Mouse (Mus musculus) intestine, postnatal 0 days (tissue): Measurements from ENCODE around the gene Cbarp. TPM values are rescaled to one million over a fixed set of nuclear protein-coding genes. Genes with fewer than 3 reads are reported as not detected.
A peak's percentile ranks its signal among the peaks of the same experiment; 100 is the strongest.

Experiments used
- ATAC-seq: fragments of 200-750 bp; cut with Nextera tagmentation; 2 replicates; pipeline ENCODE4 v1.8.0; 2017; ENCODE audit warnings: mild to moderate bottlenecking, moderate TSS enrichment, moderate library complexity
- H3K27ac ChIP-seq: fragments of 300-500 bp; sonication (generic); 2 replicates; pipeline ENCODE4 v1.5.1; 2014; ENCODE audit warnings: mild to moderate bottlenecking, low read depth, low read length, moderate library complexity
- H3K27me3 ChIP-seq: fragments of 300-500 bp; sonication (generic); replicated peaks from 2 replicates; pipeline ENCODE4 v1.6.1; 2014; ENCODE audit warnings: low read length, mixed read lengths; ENCODE audit not compliant: control insufficient read depth, insufficient read depth
- H3K36me3 ChIP-seq: fragments of 300-500 bp; sonication (generic); 2 replicates; pipeline ENCODE4 v1.6.1; 2014; ENCODE audit warnings: mild to moderate bottlenecking, moderate library complexity; ENCODE audit not compliant: control insufficient read depth, insufficient read depth
- H3K4me1 ChIP-seq: fragments of 300-500 bp; sonication (generic); replicated peaks from 2 replicates; pipeline ENCODE4 v1.6.1; 2014; ENCODE audit warnings: antibody characterized with exemption, low read length, mixed read lengths; ENCODE audit not compliant: control insufficient read depth, insufficient read depth
- H3K4me2 ChIP-seq: fragments of 300-500 bp; sonication (generic); replicated peaks from 2 replicates; pipeline ENCODE4 v1.6.1; 2014; ENCODE audit warnings: low read depth, mild to moderate bottlenecking, moderate library complexity
- H3K4me3 ChIP-seq: fragments of 300-500 bp; sonication (generic); 2 replicates; pipeline ENCODE4 v1.5.1; 2014; ENCODE audit warnings: low read depth, low read length
- H3K9ac ChIP-seq: fragments of 300-500 bp; sonication (generic); 2 replicates; pipeline ENCODE4 v1.6.1; 2014; ENCODE audit warnings: mild to moderate bottlenecking, low read depth, low read length
- H3K9me3 ChIP-seq: fragments of 300-500 bp; sonication (generic); 2 replicates; pipeline ENCODE4 v1.6.1; 2016; ENCODE audit warnings: mixed run types; ENCODE audit not compliant: control insufficient read depth
- CTCF ChIP-seq: sonication (generic); IDR thresholded peaks from 2 replicates; pipeline ENCODE4 v1.5.1; 2016; ENCODE audit warnings: low read depth, mild to moderate bottlenecking, control low read depth, antibody characterized with exemption, moderate library complexity
- WGBS: fragments of 180-500 bp; shearing (Covaris S2); extraction: QIAGEN DNeasy Blood & Tissue Kit; methylation state at CpG from one replicate; pipeline ENCODE4 v1.1.7; 2014; 5-methylcytosine and 5-hydroxymethylcytosine counted together
- polyA plus RNA-seq: library from polyadenylated mRNA; unstranded; fragments of >200 nt; fragmentation: Nextera tagmentation; extraction: Ambion mirVana; gene quantifications from 2 replicates; pipeline ENCODE4 v1.2.1, GENCODE M21; 2015

The Cbarp gene
- polyA plus RNA-seq, 1 experiment from 2014 or later, result 2.1 TPM

- TF ChIP-seq CTCF, result peak; percentile 94
- H3K27ac ChIP-seq, result peak overlapping the region; percentile 97
- no peaks in the 10 kb centered on the region for H3K9me3 ChIP-seq
- no peaks in the 10 kb centered on the region for H3K27me3 ChIP-seq
- ATAC-seq, result no peak
- no peak overlapping the region for H3K9ac ChIP-seq
- 0 out of 2 replicates have a peak, but pooled peaks cover 5% of the 10 kb centered on the region for H3K4me1 ChIP-seq
- no peak overlapping the region for H3K4me3 ChIP-seq
- peak overlapping the region; percentile 86; the same call in 1 of the 2 replicates for H3K4me2 ChIP-seq
- H3K36me3 ChIP-seq, result peaks cover 34% of the 10 kb centered on the region
- WGBS, result 66% methylated on average over 20 of the region's 20 CpGs
Observed at GRCm38 (mm10) chr10:80144864-80145838, 4.5 kb upstream of the Cbarp start.

- no peak for TF ChIP-seq CTCF
- WGBS, result 86% methylated on average over 12 of the region's 12 CpGs
- no peak for ATAC-seq
- H3K27me3 ChIP-seq, result no peaks in the 10 kb centered on the region
- no peaks in the 10 kb centered on the region for H3K9me3 ChIP-seq
- H3K9ac ChIP-seq, result no peak overlapping the region
- no peak overlapping the region for H3K4me3 ChIP-seq
- H3K27ac ChIP-seq, result no peak overlapping the region
- H3K4me2 ChIP-seq, result no peak overlapping the region
- 0 out of 2 replicates have a peak, but pooled peaks cover 5% of the 10 kb centered on the region for H3K4me1 ChIP-seq
- peaks cover 29% of the 10 kb centered on the region for H3K36me3 ChIP-seq
Observed at GRCm38 (mm10) chr10:80144159-80144558, 3.5 kb upstream of the Cbarp start.

- ATAC-seq, result no peak
- Histone ChIP-seq H3K36me3 (peaks cover 29% of the 10 kb centered on the region), H3K9me3 (no peaks in the 10 kb centered on the region), H3K4me3 (no peak overlapping the region), H3K27ac (peak overlapping the region; percentile 15; the same call in 1 of the 2 replicates), H3K4me2 (peak overlapping the region; percentile 83), H3K27me3 (0 out of 2 replicates have a peak, but pooled peaks cover under 1% of the 10 kb centered on the region), H3K4me1 (0 out of 2 replicates have a peak, but pooled peaks cover 5% of the 10 kb centered on the region), H3K9ac (no peak overlapping the region)
- no peak for TF ChIP-seq CTCF
- 94% methylated on average over 7 of the region's 7 CpGs for WGBS
Observed at GRCm38 (mm10) chr10:80143664-80144063, 3.0 kb upstream of the Cbarp start.

GRCm38 (mm10) chr10:80142530-80142925, 1.9 kb upstream of the Cbarp start:
- H3K27ac ChIP-seq, result peak overlapping the region; percentile 94
- H3K4me1 ChIP-seq, result peaks cover 12% of the 10 kb centered on the region; the same call in 1 of the 2 replicates
- peak; percentile 4; the same call in 1 of the 2 replicates for ATAC-seq
- no peak for TF ChIP-seq CTCF
- H3K36me3 ChIP-seq, result peaks cover 29% of the 10 kb centered on the region
- WGBS, result 0% methylated on average over 15 of the region's 15 CpGs
- H3K9ac ChIP-seq, result peak overlapping the region; percentile 79
- no peaks in the 10 kb centered on the region for H3K9me3 ChIP-seq
- peaks cover 12% of the 10 kb centered on the region; the same call in 1 of the 2 replicates for H3K27me3 ChIP-seq
- peak overlapping the region; percentile 83 for H3K4me2 ChIP-seq
- peak overlapping the region; percentile 63 for H3K4me3 ChIP-seq

GRCm38 (mm10) chr10:80141786-80142529, 1.3 kb upstream of the Cbarp start:
- under 1% methylated on average over 41 of the region's 43 CpGs for WGBS
- 0 out of 2 replicates have a peak, but pooled peaks have one; percentile 8 for TF ChIP-seq CTCF
- peaks cover 29% of the 10 kb centered on the region for H3K36me3 ChIP-seq
- H3K27me3 ChIP-seq, result peaks cover 17% of the 10 kb centered on the region; the same call in 1 of the 2 replicates
- H3K4me2 ChIP-seq, result peak overlapping the region; percentile 83
- ATAC-seq, result peak; percentile 72
- peak overlapping the region; percentile 79 for H3K9ac ChIP-seq
- peak overlapping the region; percentile 94 for H3K27ac ChIP-seq
- peaks cover 12% of the 10 kb centered on the region; the same call in 1 of the 2 replicates for H3K4me1 ChIP-seq
- H3K9me3 ChIP-seq, result no peaks in the 10 kb centered on the region
- H3K4me3 ChIP-seq, result peak overlapping the region; percentile 63

- H3K4me2 ChIP-seq, result peak overlapping the region; percentile 83
- WGBS, result under 1% methylated on average over 29 of the region's 29 CpGs
- H3K4me1 ChIP-seq, result peaks cover 12% of the 10 kb centered on the region; the same call in 1 of the 2 replicates
- H3K27me3 ChIP-seq, result peaks cover 24% of the 10 kb centered on the region; the same call in 1 of the 2 replicates
- peak overlapping the region; percentile 67; the same call in 1 of the 2 replicates for H3K27ac ChIP-seq
- TF ChIP-seq CTCF, result peak; percentile 84
- H3K4me3 ChIP-seq, result peak overlapping the region; percentile 63
- H3K36me3 ChIP-seq, result peaks cover 28% of the 10 kb centered on the region
- peak; percentile 52 for ATAC-seq
- H3K9me3 ChIP-seq, result no peaks in the 10 kb centered on the region
- H3K9ac ChIP-seq, result no peak overlapping the region
Observed at GRCm38 (mm10) chr10:80141243-80141642, 608 bp upstream of the Cbarp start.
